Mouse (Mus musculus) gastrocnemius, postnatal 14 days (tissue): ENCODE measurements at regions not wholly inside any gene's neighbourhood (a gene's known extent, or its start where the extent isn't known, plus 50 kb on each side); places are given as distances from the start of the nearest gene placed in this dataset.
A peak's percentile ranks its signal among the peaks of the same experiment; 100 is the strongest.

ENCODE experiments used
- DNase-seq: peaks from one replicate; pipeline ENCODE4 v3.0.0; 2021; ENCODE audit warnings: mixed read lengths
- intact Hi-C: fragments of 180-260 bp; cut with DNase I; formaldehyde crosslinking; loops from one replicate; pipeline ENCODE4 v1.15.1; 2025; ENCODE audit warnings: low total_unique reads

- no peak for DNase-seq
- intact Hi-C loops, result no loop called here
Measured at GRCm38 (mm10) chr12:79902163-79902562, 210.7 kb downstream of the Zfp36l1 start.

GRCm38 (mm10) chr12:79898198-79898930 is 214.4 kb downstream of the Zfp36l1 start:
- DNase-seq, result no peak
- intact Hi-C loops, result loop anchor here (10.0 kb wide), 1 partner anchor 294 kb away; no protein-coding TSS in a partner anchor

- intact Hi-C loops, result loop anchor here (10.0 kb wide), 1 partner anchor 291 kb away; no protein-coding TSS in a partner anchor
- peak; percentile 74 for DNase-seq
Measured at GRCm38 (mm10) chr12:79895975-79896374, 216.8 kb downstream of the Zfp36l1 start.

- intact Hi-C loops, result loop anchor here (10.0 kb wide), 1 partner anchor 291 kb away; no protein-coding TSS in a partner anchor
- DNase-seq, result no peak
Measured at GRCm38 (mm10) chr12:79895324-79895723, 217.5 kb downstream of the Zfp36l1 start.

GRCm38 (mm10) chr12:79892871-79893270 is 219.9 kb downstream of the Zfp36l1 start:
- DNase-seq, result no peak
- intact Hi-C loops, result loop anchor here (10.0 kb wide), 1 partner anchor 288 kb away; no protein-coding TSS in a partner anchor

- peak; percentile 47 for DNase-seq
- intact Hi-C loops, result loop anchor here (10.0 kb wide), 1 partner anchor 287 kb away; no protein-coding TSS in a partner anchor
Measured at GRCm38 (mm10) chr12:79891942-79892341, 220.9 kb downstream of the Zfp36l1 start.

- no peak for DNase-seq
- intact Hi-C loops, result loop anchor here (10.0 kb wide), 1 partner anchor 286 kb away; no protein-coding TSS in a partner anchor
Measured at GRCm38 (mm10) chr12:79890887-79891286, 221.9 kb downstream of the Zfp36l1 start.

GRCm38 (mm10) chr12:79890291-79890690 is 222.5 kb downstream of the Zfp36l1 start:
- no peak for DNase-seq
- intact Hi-C loops, result loop anchor here (10.0 kb wide), 1 partner anchor 285 kb away; no protein-coding TSS in a partner anchor

GRCm38 (mm10) chr12:79888812-79889211 is 224.0 kb downstream of the Zfp36l1 start:
- DNase-seq, result no peak
- intact Hi-C loops, result no loop called here

- no peak for DNase-seq
- intact Hi-C loops, result no loop called here
Measured at GRCm38 (mm10) chr12:79888086-79888485, 224.7 kb downstream of the Zfp36l1 start.

GRCm38 (mm10) chr12:79887225-79887886 is 225.5 kb downstream of the Zfp36l1 start:
- intact Hi-C loops, result no loop called here
- peak; percentile 90 for DNase-seq

GRCm38 (mm10) chr12:79886494-79886893 is 226.3 kb downstream of the Zfp36l1 start:
- DNase-seq, result no peak
- intact Hi-C loops, result no loop called here

- intact Hi-C loops, result no loop called here
- DNase-seq, result no peak
Measured at GRCm38 (mm10) chr12:79885286-79885685, 227.5 kb downstream of the Zfp36l1 start.

GRCm38 (mm10) chr12:79883651-79884050 is 229.2 kb downstream of the Zfp36l1 start:
- DNase-seq, result no peak
- intact Hi-C loops, result no loop called here

- intact Hi-C loops, result no loop called here
- peak; percentile 53 for DNase-seq
Measured at GRCm38 (mm10) chr12:79880751-79881261, 232.0 kb downstream of the Zfp36l1 start.

GRCm38 (mm10) chr12:79880346-79880745 is 232.5 kb downstream of the Zfp36l1 start:
- DNase-seq, result no peak
- intact Hi-C loops, result no loop called here

GRCm38 (mm10) chr12:79879918-79880273 is 232.9 kb downstream of the Zfp36l1 start:
- DNase-seq, result no peak
- intact Hi-C loops, result no loop called here

- DNase-seq, result peak; percentile 54
- intact Hi-C loops, result no loop called here
Measured at GRCm38 (mm10) chr12:79879093-79879917, 233.5 kb downstream of the Zfp36l1 start.

GRCm38 (mm10) chr12:79878766-79879092 is 234.1 kb downstream of the Zfp36l1 start:
- intact Hi-C loops, result no loop called here
- no peak for DNase-seq

GRCm38 (mm10) chr12:79878163-79878562 is 234.7 kb downstream of the Zfp36l1 start:
- DNase-seq, result no peak
- intact Hi-C loops, result no loop called here
